Mouse (Mus musculus): ENCODE results near the gene Zfr. TPM values are rescaled to one million over a fixed set of nuclear protein-coding genes. Genes with fewer than 3 reads are reported as not detected.

Gene Zfr
- polyA plus RNA-seq (2015; fragmentation: Nextera tagmentation; extraction: Ambion mirVana), result 34.8 and 38.1 TPM in 2 replicates

DNA sequence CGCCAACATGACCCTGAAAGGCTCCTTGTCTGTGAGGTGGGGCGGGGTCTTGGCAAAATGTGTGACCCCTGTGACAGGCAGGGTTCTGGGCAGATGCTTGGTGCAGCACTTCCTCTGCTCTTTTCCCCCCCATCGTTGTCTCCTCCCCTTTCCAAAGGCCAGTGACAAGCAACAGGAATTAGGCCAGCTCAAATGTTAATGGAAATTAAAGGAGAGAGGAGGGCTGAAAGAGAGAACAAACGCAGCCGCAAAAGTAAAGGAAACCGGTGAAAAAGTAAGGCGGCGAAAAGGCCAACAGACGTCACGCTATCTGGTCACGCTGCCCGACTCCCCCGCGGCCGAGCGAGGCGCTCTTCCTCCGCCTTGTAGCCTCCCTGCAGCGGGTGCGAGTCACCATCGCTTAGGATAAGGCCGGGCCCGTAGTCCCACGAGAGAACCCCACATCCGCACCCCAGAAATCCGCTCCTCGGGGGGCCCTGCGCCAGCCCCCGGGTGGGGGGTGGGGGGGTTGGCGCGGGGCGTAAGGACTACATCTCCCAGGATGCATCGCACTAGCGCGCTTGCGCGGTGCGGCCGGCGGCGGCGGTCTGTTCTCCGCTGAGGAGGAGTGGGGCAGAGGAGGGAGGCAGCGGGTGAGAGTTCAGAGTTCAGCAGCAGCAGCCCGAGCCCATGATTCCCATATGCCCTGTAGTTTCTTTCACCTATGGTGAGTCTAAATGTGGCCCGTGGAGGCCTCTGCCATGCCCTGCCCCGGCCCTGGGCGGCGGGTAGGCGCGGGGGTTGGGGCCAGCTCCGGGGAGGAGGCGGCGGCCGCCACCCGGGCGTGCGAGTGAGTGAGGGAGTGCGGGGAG is at the start of gene Zfr:
TSS of gene Zfr (plus strand) at position 590 of the 851 bp plus-strand sequence.
- peak within 1 kb of the TSS; percentile 98 for H3K9ac ChIP-seq (ENCODE audit: low read depth, low read length)
- no peaks in the 10 kb centered on the region for H3K27me3 ChIP-seq (ENCODE audit: control insufficient read depth, insufficient read depth, low read depth, low read length)
- peak within 1 kb of the TSS; percentile 92 for H3K27ac ChIP-seq (ENCODE audit: low read length)
- no peaks in the 10 kb centered on the region for H3K36me3 ChIP-seq (ENCODE audit: control insufficient read depth, insufficient read depth)
- peak; percentile 90 for ATAC-seq (ENCODE audit: low read depth)
- peak within 1 kb of the TSS; percentile 88 for H3K4me2 ChIP-seq (ENCODE audit: low read depth, low read length)
- under 1% methylated on average over 59 of the region's 59 CpGs for WGBS (ENCODE audit: insufficient replicate concordance)
- no peaks in the 10 kb centered on the region for H3K9me3 ChIP-seq (replicated peaks; ENCODE audit: control insufficient read depth, low read length)
- H3K4me3 ChIP-seq (ENCODE audit: low read depth, low read length), result peak within 1 kb of the TSS; percentile 98
- peaks cover 7% of the 10 kb centered on the region for H3K4me1 ChIP-seq (ENCODE audit: control insufficient read depth, low read depth, low read length)

DNA sequence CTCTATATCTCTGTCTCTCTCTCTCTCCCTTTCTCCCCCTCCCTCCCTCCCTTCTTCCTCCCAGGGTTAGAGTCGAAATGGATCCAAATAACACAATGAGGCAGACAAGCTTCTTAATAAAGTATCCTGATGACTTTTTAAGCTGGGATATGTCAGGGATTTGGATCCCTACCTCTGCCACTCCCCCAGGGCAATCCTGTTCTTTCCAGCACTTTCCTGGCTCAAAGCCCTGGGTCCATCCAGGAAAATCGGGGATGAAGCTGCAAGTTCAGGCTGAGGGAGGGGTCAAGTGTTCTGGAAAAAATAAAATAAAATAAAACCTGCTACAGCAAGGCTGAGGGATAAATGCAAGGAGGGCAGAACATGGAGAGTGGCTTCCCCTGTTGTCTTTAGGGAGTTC is 49.7 kb upstream of the Zfr start:
- Histone ChIP-seq H3K27me3 (ENCODE audit: control insufficient read depth, insufficient read depth, low read depth, low read length) (no peaks in the 10 kb centered on the region), H3K9me3 (replicated peaks; ENCODE audit: control insufficient read depth, low read length) (no peaks in the 10 kb centered on the region), H3K4me1 (ENCODE audit: control insufficient read depth, low read depth, low read length) (no peaks in the 10 kb centered on the region), H3K4me2 (ENCODE audit: low read depth, low read length) (no peak overlapping the region), H3K36me3 (ENCODE audit: control insufficient read depth, insufficient read depth) (no peaks in the 10 kb centered on the region), H3K27ac (ENCODE audit: low read length) (no peak overlapping the region), H3K9ac (ENCODE audit: low read depth, low read length) (no peak overlapping the region), H3K4me3 (ENCODE audit: low read depth, low read length) (no peak overlapping the region)
- WGBS (ENCODE audit: insufficient replicate concordance), result 57% methylated on average over 2 of the region's 2 CpGs
- ATAC-seq (ENCODE audit: low read depth), result no peak

DNA sequence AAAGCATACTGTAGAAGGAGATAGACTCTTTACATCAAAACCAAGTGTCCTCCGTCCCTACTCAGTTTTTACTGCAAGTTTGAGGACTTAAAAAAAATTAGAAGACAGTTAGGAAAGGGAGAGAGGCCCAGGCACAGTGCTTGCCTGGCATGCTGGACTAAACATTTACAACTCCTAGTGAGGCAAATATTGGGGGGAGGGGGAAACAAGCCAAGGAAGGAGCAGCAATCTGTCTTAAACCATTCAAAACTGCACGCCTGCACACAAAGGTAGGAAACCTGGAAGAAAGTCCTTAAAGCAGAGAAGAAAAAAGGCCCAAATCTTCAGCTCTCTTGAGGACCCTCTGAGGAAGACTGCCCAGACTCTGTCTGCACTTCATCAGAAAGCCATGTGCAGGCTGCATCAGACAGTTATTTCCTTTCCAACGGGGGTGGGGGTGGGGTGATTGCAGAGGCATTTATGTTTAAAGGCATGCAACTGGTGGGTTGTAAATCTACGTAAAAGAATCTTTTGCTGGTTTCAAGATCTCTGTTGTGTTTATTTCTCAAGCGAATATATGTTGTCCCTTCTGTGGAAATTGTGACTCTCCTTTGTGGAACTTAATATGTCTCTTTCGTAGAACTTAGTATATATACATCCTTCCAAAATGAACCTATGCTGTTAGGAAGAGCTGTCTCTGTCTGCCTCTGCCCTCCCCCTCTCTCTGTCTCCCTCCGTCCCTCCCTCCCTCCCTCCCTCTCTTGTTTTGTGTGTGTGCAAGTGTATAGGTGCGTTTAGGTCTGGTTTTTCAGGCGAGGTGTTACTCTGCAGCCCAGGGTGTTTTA is 49.0 kb upstream of the Zfr start:
- H3K4me1 ChIP-seq (ENCODE audit: control insufficient read depth, low read depth, low read length), result no peaks in the 10 kb centered on the region
- no peaks in the 10 kb centered on the region for H3K27me3 ChIP-seq (ENCODE audit: control insufficient read depth, insufficient read depth, low read depth, low read length)
- H3K4me2 ChIP-seq (ENCODE audit: low read depth, low read length), result no peak overlapping the region
- WGBS (ENCODE audit: insufficient replicate concordance), result 43% methylated on average over 9 of the region's 9 CpGs
- H3K36me3 ChIP-seq (ENCODE audit: control insufficient read depth, insufficient read depth), result no peaks in the 10 kb centered on the region
- ATAC-seq (ENCODE audit: low read depth), result no peak
- no peak overlapping the region for H3K9ac ChIP-seq (ENCODE audit: low read depth, low read length)
- H3K9me3 ChIP-seq (replicated peaks; ENCODE audit: control insufficient read depth, low read length), result no peaks in the 10 kb centered on the region
- no peak overlapping the region for H3K27ac ChIP-seq (ENCODE audit: low read length)
- no peak overlapping the region for H3K4me3 ChIP-seq (ENCODE audit: low read depth, low read length)

- no peaks in the 10 kb centered on the region for H3K9me3 ChIP-seq (replicated peaks; ENCODE audit: control insufficient read depth, low read length)
- H3K9ac ChIP-seq (ENCODE audit: low read depth, low read length), result no peak overlapping the region
- no peak overlapping the region for H3K27ac ChIP-seq (ENCODE audit: low read length)
- no peak overlapping the region for H3K4me2 ChIP-seq (ENCODE audit: low read depth, low read length)
- H3K36me3 ChIP-seq (ENCODE audit: control insufficient read depth, insufficient read depth), result no peaks in the 10 kb centered on the region
- no peak overlapping the region for H3K4me3 ChIP-seq (ENCODE audit: low read depth, low read length)
- 66% methylated on average over 7 of the region's 7 CpGs for WGBS (ENCODE audit: insufficient replicate concordance)
- H3K4me1 ChIP-seq (ENCODE audit: control insufficient read depth, low read depth, low read length), result no peaks in the 10 kb centered on the region
- no peak for ATAC-seq (ENCODE audit: low read depth)
- H3K27me3 ChIP-seq (ENCODE audit: control insufficient read depth, insufficient read depth, low read depth, low read length), result no peaks in the 10 kb centered on the region
Measured at GRCm38 (mm10) chr15:12072709-12073336, 44.8 kb upstream of the Zfr start.

DNA sequence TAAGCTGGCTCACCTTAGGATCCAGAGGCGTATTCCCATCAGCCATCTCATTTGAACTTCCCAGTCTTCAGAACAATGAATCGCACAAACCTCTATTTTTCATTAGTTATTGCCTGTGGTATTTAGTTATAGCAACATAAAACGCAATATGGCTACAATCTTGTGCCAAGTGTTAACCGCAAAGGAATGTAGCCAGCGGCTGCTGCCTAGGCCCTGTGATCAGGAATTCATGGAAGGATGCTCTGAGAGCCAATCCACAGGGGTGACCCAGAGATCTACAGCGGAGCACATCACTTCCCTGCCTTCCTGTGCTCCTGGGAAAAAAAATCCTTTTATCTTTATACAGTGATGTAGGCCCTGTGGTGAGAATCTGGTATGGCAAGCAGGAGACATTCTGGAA is 43.2 kb upstream of the Zfr start:
- no peak overlapping the region for H3K27ac ChIP-seq (ENCODE audit: low read length)
- no peaks in the 10 kb centered on the region for H3K4me1 ChIP-seq (ENCODE audit: control insufficient read depth, low read depth, low read length)
- H3K9me3 ChIP-seq (replicated peaks; ENCODE audit: control insufficient read depth, low read length), result no peaks in the 10 kb centered on the region
- no peak overlapping the region for H3K4me3 ChIP-seq (ENCODE audit: low read depth, low read length)
- WGBS (ENCODE audit: insufficient replicate concordance), result 68% methylated on average over 6 of the region's 6 CpGs
- no peaks in the 10 kb centered on the region for H3K36me3 ChIP-seq (ENCODE audit: control insufficient read depth, insufficient read depth)
- no peak for ATAC-seq (ENCODE audit: low read depth)
- no peak overlapping the region for H3K9ac ChIP-seq (ENCODE audit: low read depth, low read length)
- H3K4me2 ChIP-seq (ENCODE audit: low read depth, low read length), result no peak overlapping the region
- H3K27me3 ChIP-seq (ENCODE audit: control insufficient read depth, insufficient read depth, low read depth, low read length), result no peaks in the 10 kb centered on the region

GRCm38 (mm10) chr15:12082344-12082743 is 35.3 kb upstream of the Zfr start:
- H3K9me3 ChIP-seq (replicated peaks; ENCODE audit: control insufficient read depth, low read length), result no peaks in the 10 kb centered on the region
- WGBS (ENCODE audit: insufficient replicate concordance), result 74% methylated on average over 13 of the region's 13 CpGs

DNA sequence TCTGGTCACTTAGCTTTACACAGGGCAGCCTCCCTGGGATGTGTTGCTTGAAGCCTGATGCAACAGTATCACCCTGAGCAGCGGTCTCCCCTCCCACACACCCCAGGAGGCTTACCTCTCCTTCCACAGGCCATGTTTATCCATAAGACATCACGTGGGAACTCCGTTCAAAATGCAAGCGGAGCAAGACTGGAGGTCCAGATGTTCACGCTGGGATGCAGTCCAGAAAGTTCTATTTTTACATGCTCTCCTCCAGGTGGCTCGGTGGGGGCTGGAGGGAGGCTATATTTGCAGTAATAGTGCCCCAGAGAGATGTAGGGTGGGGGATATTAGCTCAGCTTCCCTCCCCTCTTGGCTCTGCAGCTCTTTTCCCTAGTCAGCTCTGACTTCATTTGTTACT is 33.5 kb upstream of the Zfr start:
- Histone ChIP-seq H3K4me3 (ENCODE audit: low read depth, low read length) (no peak overlapping the region), H3K27me3 (ENCODE audit: control insufficient read depth, insufficient read depth, low read depth, low read length) (no peaks in the 10 kb centered on the region), H3K4me2 (ENCODE audit: low read depth, low read length) (no peak overlapping the region), H3K9me3 (replicated peaks; ENCODE audit: control insufficient read depth, low read length) (no peaks in the 10 kb centered on the region), H3K9ac (ENCODE audit: low read depth, low read length) (no peak overlapping the region), H3K27ac (ENCODE audit: low read length) (no peak overlapping the region), H3K4me1 (ENCODE audit: control insufficient read depth, low read depth, low read length) (no peaks in the 10 kb centered on the region), H3K36me3 (ENCODE audit: control insufficient read depth, insufficient read depth) (no peaks in the 10 kb centered on the region)
- no peak for ATAC-seq (ENCODE audit: low read depth)
- WGBS (ENCODE audit: insufficient replicate concordance), result 53% methylated on average over 6 of the region's 6 CpGs

More at GRCm38 (mm10) chr15:12082344-12082743, 35.3 kb upstream of the Zfr start:
- Histone ChIP-seq H3K27me3 (ENCODE audit: control insufficient read depth, insufficient read depth, low read depth, low read length) (no peaks in the 10 kb centered on the region), H3K4me1 (ENCODE audit: control insufficient read depth, low read depth, low read length) (no peaks in the 10 kb centered on the region), H3K27ac (ENCODE audit: low read length) (no peak overlapping the region), H3K9ac (ENCODE audit: low read depth, low read length) (no peak overlapping the region), H3K4me2 (ENCODE audit: low read depth, low read length) (no peak overlapping the region), H3K36me3 (ENCODE audit: control insufficient read depth, insufficient read depth) (no peaks in the 10 kb centered on the region), H3K4me3 (ENCODE audit: low read depth, low read length) (no peak overlapping the region)
- no peak for ATAC-seq (ENCODE audit: low read depth)

DNA sequence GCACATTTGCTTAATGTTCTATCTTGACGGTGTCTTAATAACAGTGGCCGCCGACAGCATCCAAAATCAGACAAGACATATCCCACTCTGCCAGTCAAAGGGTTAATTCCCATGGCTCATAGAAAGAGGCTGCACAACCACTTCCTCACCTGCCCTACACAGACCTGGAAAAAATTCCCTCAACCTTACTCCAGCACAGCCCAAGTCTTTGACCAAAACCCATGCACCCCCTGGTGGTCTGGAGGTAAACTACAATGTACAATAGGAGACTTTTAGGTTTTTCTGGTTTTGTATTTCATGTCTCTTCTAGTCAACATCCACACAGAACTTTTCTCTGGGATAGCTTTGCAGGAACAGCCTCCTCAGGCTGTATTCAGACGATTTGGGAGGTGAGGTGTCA is 32.8 kb upstream of the Zfr start:
- Histone ChIP-seq H3K4me2 (ENCODE audit: low read depth, low read length) (no peak overlapping the region), H3K4me3 (ENCODE audit: low read depth, low read length) (no peak overlapping the region), H3K27ac (ENCODE audit: low read length) (no peak overlapping the region), H3K9ac (ENCODE audit: low read depth, low read length) (no peak overlapping the region), H3K27me3 (ENCODE audit: control insufficient read depth, insufficient read depth, low read depth, low read length) (no peaks in the 10 kb centered on the region), H3K9me3 (replicated peaks; ENCODE audit: control insufficient read depth, low read length) (no peaks in the 10 kb centered on the region), H3K36me3 (ENCODE audit: control insufficient read depth, insufficient read depth) (no peaks in the 10 kb centered on the region), H3K4me1 (ENCODE audit: control insufficient read depth, low read depth, low read length) (no peaks in the 10 kb centered on the region)
- WGBS (ENCODE audit: insufficient replicate concordance), result 60% methylated on average over 4 of the region's 4 CpGs
- ATAC-seq (ENCODE audit: low read depth), result no peak

Data from liver, embryonic 16.5 days (tissue).